Mouse (Mus musculus): ENCODE results near the gene Tk1.
A peak's percentile ranks its signal among the peaks of the same experiment; 100 is the strongest.
"Not testable (repeated sequence)": the region's sequence is repeated elsewhere in the genome, so short reads cannot be mapped to it uniquely, and the experiment has no call there.

The Tk1 gene

GRCm38 (mm10) chr11:117820173-117820572 is 5.7 kb downstream of the Tk1 start:
- no peak for DNase-seq

GRCm38 (mm10) chr11:117819095-117819494 is 6.8 kb downstream of the Tk1 start:
- no peak for DNase-seq

DNA sequence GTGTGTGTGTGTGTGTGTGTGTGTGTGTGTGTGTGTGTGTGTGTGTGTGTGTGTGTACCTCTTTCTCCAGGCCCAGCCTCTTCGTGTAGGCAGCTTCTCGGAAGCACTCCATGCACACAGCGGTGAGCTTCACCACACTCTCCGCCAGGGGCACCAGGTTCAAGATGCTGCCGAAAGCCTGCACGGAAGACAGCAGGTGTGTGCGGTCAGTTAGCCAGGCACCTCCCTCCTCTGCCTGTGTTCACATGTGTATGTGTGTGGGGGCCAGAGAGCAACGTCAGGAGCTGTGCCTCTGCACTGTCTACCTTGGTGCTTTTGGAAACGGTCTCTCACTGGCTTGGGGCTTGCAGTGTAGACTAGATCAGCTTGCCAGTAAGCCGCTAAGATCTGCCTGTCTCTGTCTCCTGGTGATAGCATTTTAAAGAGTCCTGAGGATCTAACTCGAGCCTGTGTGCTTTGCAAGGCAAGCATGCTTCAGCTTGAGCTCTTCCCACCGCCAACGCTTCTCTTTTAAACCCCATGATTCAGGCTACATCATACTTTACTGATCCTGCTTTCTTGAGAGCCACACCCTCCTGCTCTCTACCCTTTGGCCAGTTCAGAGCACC is 9.4 kb downstream of the Tk1 start:
- DNase-seq, result no peak

- not testable (repeated sequence) for DNase-seq
Measured at GRCm38 (mm10) chr11:117815850-117816249, 10.0 kb downstream of the Tk1 start.

- DNase-seq, result no peak
Measured at GRCm38 (mm10) chr11:117814704-117815366, 11.1 kb downstream of the Tk1 start.

- no peak for DNase-seq
Measured at GRCm38 (mm10) chr11:117813867-117814266, 12.0 kb downstream of the Tk1 start.

- DNase-seq, result peak; percentile 68
Measured at GRCm38 (mm10) chr11:117810401-117811046, 15.4 kb downstream of the Tk1 start.

- DNase-seq, result no peak
Measured at GRCm38 (mm10) chr11:117809407-117810311, 16.2 kb downstream of the Tk1 start, which contains the start of the genes Gm20708 and Syngr2. Gene Gm20708 (plus strand): TSS chr11:117809668. Gene Syngr2 (plus strand): TSS chr11:117809668.

- DNase-seq, result no peak
Measured at GRCm38 (mm10) chr11:117806781-117807180, 19.1 kb downstream of the Tk1 start.

DNA sequence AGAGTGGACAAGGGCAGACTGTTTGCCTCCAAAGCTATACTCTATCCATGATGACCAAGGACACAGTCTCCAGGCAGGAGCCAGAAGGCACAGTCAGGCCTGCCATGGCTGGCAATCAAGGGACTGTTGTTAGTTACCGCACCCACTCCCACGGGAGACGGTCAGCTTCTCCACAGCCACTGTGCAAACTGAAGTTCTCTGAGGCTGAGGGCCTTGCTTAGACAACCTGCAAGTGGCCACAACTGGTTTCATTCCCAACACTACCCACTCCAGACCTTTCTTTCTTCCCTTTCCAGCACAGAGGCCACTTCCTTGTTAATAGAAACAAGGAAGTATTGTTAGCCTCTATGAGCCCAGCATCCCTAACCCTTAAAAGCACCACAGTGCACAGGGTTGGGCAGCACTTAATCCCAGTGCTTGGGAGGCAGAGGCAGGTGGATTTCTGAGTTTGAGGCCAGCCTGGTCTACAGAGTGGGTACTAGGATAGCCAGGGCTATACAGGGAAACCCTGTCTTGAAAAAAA is 22.7 kb downstream of the Tk1 start:
- DNase-seq, result no peak

GRCm38 (mm10) chr11:117801650-117802049 is 24.2 kb downstream of the Tk1 start:
- no peak for DNase-seq

- no peak for DNase-seq
Measured at GRCm38 (mm10) chr11:117800038-117800437, 25.9 kb downstream of the Tk1 start.

DNA sequence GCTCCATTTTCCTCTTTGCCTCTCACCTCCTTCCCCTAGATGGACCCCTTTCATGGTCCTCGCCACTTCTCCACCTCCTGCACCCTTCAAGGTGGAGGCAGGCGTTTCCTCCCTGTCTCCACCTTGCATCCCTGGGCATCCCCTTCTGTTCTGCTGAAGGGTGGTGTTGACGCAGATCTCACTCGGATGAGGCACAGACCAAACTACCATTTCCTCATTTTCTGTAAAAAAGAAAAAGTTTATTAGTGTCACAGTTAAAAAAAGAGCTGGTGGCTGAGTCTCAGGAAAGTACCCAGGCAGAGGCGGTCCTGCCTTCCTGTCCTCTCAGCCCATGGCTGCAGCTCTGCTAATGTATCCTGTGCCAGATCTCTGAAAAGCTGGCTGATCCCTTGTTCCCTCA is 26.7 kb downstream of the Tk1 start:
- no peak for DNase-seq

DNA sequence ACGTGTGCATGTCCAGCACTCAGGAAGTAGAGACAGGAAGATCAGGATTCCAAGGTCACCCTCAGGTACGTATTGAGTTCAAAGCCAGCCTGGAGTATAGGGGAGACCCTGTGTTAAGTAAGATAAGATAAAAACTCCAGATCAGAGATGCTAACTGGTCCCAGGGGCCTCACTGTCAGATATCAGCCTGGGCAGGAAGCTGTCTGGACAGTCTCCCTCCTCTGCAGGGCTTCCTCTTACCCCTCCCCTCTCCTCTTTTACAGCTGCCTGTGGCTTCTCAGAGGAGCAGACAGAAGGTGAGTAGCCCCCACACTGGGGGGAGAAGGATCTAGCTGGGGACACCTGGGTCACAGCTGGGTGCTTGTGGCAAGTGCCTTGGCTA is 27.7 kb downstream of the Tk1 start:
- DNase-seq, result no peak

GRCm38 (mm10) chr11:117797511-117798159 is 28.3 kb downstream of the Tk1 start, which contains the start of gene 6030468B19Rik:
Gene 6030468B19Rik (plus strand): TSS chr11:117797660.
- DNase-seq, result no peak

GRCm38 (mm10) chr11:117796954-117797353 is 28.9 kb downstream of the Tk1 start:
- no peak for DNase-seq

DNA sequence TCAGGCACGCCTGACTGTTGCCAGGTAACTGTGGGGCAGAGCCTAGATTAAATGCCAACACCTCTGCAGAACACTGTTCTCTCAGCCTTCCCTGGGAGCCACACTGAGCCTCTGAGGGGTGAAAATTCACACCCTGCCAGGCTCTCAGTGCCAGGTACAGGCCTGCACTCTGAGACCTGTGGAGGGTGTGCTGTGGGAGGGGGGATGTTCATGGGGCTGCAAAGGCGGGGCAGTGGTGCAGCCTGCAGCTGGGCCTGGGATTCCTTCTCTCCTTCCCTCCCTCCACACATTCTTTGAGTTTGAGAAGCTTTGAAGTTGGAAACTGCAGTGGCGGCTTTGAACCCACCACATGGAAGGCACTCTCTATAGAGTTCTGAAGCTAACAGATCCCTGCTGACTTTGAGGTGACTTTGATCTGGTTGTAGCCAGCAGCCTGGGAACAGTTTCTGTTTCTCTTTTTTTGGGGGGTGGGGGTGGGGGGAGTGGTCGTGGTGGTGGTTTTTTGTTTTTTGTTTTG is 31.8 kb downstream of the Tk1 start:
- DNase-seq, result no peak

GRCm38 (mm10) chr11:117792281-117792888 is 33.5 kb downstream of the Tk1 start:
- no peak for DNase-seq

GRCm38 (mm10) chr11:117791441-117791761 is 34.5 kb downstream of the Tk1 start:
- no peak for DNase-seq

- DNase-seq, result no peak
Measured at GRCm38 (mm10) chr11:117790703-117791440, 35.0 kb downstream of the Tk1 start.

DNA sequence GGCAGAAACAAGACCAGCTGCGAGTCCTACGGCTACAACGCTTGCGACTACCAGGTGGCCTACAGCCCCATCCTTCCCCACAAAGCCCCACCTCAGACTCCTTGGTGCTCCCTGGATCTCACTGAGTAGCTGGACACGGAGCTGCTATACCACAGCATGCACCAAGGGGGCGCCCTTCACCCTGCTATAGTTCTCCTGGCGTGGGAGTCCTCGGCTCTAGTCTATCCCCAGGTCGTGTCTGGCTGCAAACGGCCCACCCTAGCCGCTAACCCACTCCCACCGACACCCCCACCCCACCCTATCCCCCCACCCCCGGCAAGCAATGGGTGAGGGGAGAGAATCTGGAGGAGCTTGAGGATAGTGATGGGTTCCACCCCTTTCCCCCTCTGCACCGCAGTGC is 35.6 kb downstream of the Tk1 start:
- DNase-seq, result peak; percentile 57

Measured in right cerebral cortex, adult 18-20 months (tissue).